Mouse (Mus musculus) MEL (cell line): ENCODE measurements at regions not wholly inside any gene's neighbourhood (a gene's known extent, or its start where the extent isn't known, plus 50 kb on each side); places are given as distances from the start of the nearest gene placed in this dataset.

Source experiments
- CTCF ChIP-seq, 3 experiments: IDR thresholded peaks in 2 of 3; conservative IDR thresholded peaks in 1 of 3; 2 replicates each; pipeline ENCODE4 v1.5.1; 2011 to 2012; ENCODE audit warnings: low read length in 3 of 3, low read depth in 2 of 3, mild to moderate bottlenecking in 2 of 3, improper control_type of control experiment in 1 of 3, inconsistent platforms in 1 of 3, mixed read lengths in 1 of 3, moderate library complexity in 1 of 3; ENCODE audit not compliant: control insufficient read depth in 1 of 3, insufficient read depth in 1 of 3, poor library complexity in 1 of 3, severe bottlenecking in 1 of 3
- E2F4 ChIP-seq: IDR thresholded peaks from 2 replicates; pipeline ENCODE4 v1.6.1; 2011; ENCODE audit warnings: low read depth, low read length, improper control_type of control experiment, borderline replicate concordance
- ETS1 ChIP-seq: IDR thresholded peaks from 2 replicates; pipeline ENCODE4 v1.6.1; 2012; ENCODE audit warnings: low read depth, mild to moderate bottlenecking, inconsistent platforms, low read length, improper control_type of control experiment, moderate library complexity
- KAT2A ChIP-seq: conservative IDR thresholded peaks from 2 replicates; pipeline ENCODE4 v1.6.1; 2012; ENCODE audit warnings: low read depth, low read length, improper control_type of control experiment, inconsistent platforms
- MAFK ChIP-seq: IDR thresholded peaks from 2 replicates; pipeline ENCODE4 v1.6.1; 2011; ENCODE audit warnings: low read depth, mild to moderate bottlenecking, low read length, improper control_type of control experiment, borderline replicate concordance
- NELFE ChIP-seq: IDR thresholded peaks from 2 replicates; pipeline ENCODE4 v1.6.1; 2011; ENCODE audit warnings: low read depth, low read length, improper control_type of control experiment
- POLR2A ChIP-seq, 2 experiments: IDR thresholded peaks; 2 replicates each; pipeline ENCODE4 v1.6.1; 2011 to 2012; ENCODE audit warnings: low read length in 2 of 2, mild to moderate bottlenecking in 2 of 2, control low read depth in 1 of 2, improper control_type of control experiment in 1 of 2, low read depth in 1 of 2, moderate library complexity in 1 of 2; ENCODE audit not compliant: control insufficient read depth in 1 of 2, insufficient read depth in 1 of 2, poor library complexity in 1 of 2
- POLR2AphosphoS2 ChIP-seq: IDR thresholded peaks from 2 replicates; pipeline ENCODE4 v1.6.1; 2011; ENCODE audit warnings: low read length, improper control_type of control experiment
- POLR2AphosphoS5 ChIP-seq: IDR thresholded peaks from 2 replicates; pipeline ENCODE4 v1.6.1; 2012; ENCODE audit warnings: low read depth, borderline replicate concordance, mild to moderate bottlenecking, inconsistent platforms, low read length, moderate library complexity, mixed read lengths
- SIN3A ChIP-seq: IDR thresholded peaks from 2 replicates; pipeline ENCODE4 v1.6.1; 2012; ENCODE audit warnings: low read length, improper control_type of control experiment, inconsistent platforms
- TBP ChIP-seq: IDR thresholded peaks from 2 replicates; pipeline ENCODE4 v1.8.0; 2011; ENCODE audit warnings: low read depth, low read length, improper control_type of control experiment
- USF1 ChIP-seq: IDR thresholded peaks from 2 replicates; pipeline ENCODE4 v1.6.1; 2014; ENCODE audit warnings: low read depth, mild to moderate bottlenecking, inconsistent platforms, low read length, improper control_type of control experiment, moderate library complexity
- ZC3H11A ChIP-seq: IDR thresholded peaks from 2 replicates; pipeline ENCODE4 v1.6.1; 2012; ENCODE audit warnings: low read depth, mild to moderate bottlenecking, inconsistent platforms, low read length, improper control_type of control experiment
- ZMIZ1 ChIP-seq: IDR thresholded peaks from 2 replicates; pipeline ENCODE4 v1.6.1; 2012; ENCODE audit warnings: low read depth, mild to moderate bottlenecking, inconsistent platforms, low read length, improper control_type of control experiment, moderate library complexity

- TF ChIP-seq SIN3A (no peak), ZMIZ1 (no peak), NELFE (no peak), CTCF (IDR thresholded peaks at IDR 0.05 in 2 of 3, conservative IDR thresholded peaks at IDR 0.05 in 1 of 3; ENCODE audit: control insufficient read depth in 1 of 3, insufficient read depth in 1 of 3, low read depth in 2 of 3, low read length in 3 of 3, poor library complexity in 1 of 3, severe bottlenecking in 1 of 3) (peak; percentile 50 to 79 (median 61)), POLR2AphosphoS5 (no peak), USF1 (no peak), POLR2A (IDR thresholded peaks at IDR 0.05; ENCODE audit: control insufficient read depth in 1 of 2, insufficient read depth in 1 of 2, low read depth in 1 of 2, low read length in 2 of 2, poor library complexity in 1 of 2) (no peak), ZC3H11A (peak; percentile 65), ETS1 (no peak), E2F4 (no peak), KAT2A (no peak), MAFK (no peak), POLR2AphosphoS2 (no peak), TBP (no peak)
These were observed 183.6 kb upstream of the Foxn2 start for GRCm38 (mm10) chr17:88256599-88257544.
